Mouse (Mus musculus) erythroid progenitor cell, adult 5-6 weeks (primary cell): Measurements from ENCODE around the gene Lasp1. TPM values are rescaled to one million over a fixed set of nuclear protein-coding genes. Genes with fewer than 3 reads are reported as not detected.
"Not testable (repeated sequence)": the region's sequence is repeated elsewhere in the genome, so short reads cannot be mapped to it uniquely, and the experiment has no call there.

Experiments
- ATAC-seq: replicated peaks from 2 replicates; pipeline ENCODE4 v1.8.0; 2016; ENCODE audit warnings: moderate number of reproducible peaks, mild to moderate bottlenecking, moderate TSS enrichment, inconsistent platforms; ENCODE audit not compliant: poor library complexity, low FRiP score, severe bottlenecking
- total RNA-seq, 2 experiments: library from RNA; stranded (forward) in 1 of 2; stranded (reverse) in 1 of 2; fragments of 150-400 nt in 1 of 2; fragments of 186-747, 209-891 nt in 1 of 2; gene quantifications; 2 replicates each; pipeline versions ENCODE4 v1.2.3 to v1.2.4; 2015 to 2017; ENCODE audit warnings: low replicate concordance in 2 of 2

The Lasp1 gene
- total RNA-seq, 2 experiments from 2014 or later: 14.8 to 28.9 TPM

GRCm38 (mm10) chr11:97790778-97791438 is 7.9 kb upstream of the Lasp1 start:
- not testable (repeated sequence) for ATAC-seq

DNA sequence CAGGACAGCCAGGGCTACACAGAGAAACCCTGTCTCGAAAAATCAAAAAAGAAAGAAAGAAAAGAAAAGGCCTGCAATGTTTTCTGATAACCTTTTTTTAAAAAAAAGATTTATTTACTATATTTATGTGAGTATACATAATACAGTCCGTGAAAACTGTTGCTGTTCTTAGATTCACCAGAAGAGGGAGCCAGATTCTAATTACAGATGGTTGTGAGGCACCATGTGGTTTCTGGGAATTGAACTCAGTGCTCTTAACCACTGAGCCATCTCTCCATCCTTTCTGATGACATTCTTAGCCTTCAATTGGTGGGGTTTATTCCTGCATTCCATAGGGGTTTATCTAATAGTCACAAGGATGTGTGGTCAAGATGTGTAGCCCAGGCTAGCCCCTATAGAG is 5.6 kb upstream of the Lasp1 start:
- no peak for ATAC-seq

GRCm38 (mm10) chr11:97796910-97797309 is 1.9 kb upstream of the Lasp1 start:
- ATAC-seq: no peak

GRCm38 (mm10) chr11:97797369-97798082 is 1.3 kb upstream of the Lasp1 start:
- ATAC-seq: no peak

GRCm38 (mm10) chr11:97798083-97798435 is 741 bp upstream of the Lasp1 start:
- no peak for ATAC-seq

DNA sequence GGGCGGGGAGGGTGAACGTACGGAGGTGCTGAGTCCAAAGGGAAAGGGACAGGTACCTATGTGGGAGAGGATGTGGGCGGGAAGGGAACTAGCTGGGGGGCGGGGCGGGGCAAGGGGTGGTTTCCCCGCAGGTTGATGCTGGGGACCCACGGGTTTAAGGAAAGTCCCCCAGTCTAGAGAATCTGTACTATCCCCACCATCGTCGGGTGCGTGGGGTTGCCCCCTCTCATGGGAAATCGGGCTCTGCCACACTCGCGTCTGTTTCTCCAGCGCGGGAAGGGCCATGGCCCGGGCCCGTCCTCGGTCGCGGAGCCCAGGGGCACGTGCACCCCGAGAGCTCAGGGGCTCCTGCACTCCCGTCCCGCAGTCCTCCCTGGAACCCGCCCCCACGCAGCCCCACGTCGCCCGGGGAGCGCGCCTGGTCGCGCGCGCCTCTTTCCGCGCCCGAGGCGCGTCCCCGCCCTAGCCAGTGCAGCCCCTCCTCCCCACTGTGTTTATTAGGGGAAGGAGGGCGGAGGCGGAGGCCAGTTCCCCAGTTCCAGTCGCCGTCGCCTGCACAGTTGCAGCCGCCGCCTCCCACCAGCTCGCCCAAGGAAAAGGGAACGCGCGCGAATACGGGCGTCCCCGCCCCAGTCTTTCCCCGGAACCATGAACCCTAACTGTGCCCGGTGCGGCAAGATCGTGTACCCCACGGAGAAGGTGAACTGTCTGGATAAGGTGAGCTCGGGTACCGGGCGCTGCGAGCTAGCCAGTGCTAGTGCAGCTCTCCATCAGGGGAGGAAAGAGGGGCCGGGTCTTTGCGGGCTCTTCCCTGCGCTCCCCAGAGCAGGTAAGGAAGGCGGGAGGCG is 570 bp downstream of the Lasp1 start:
- peak; percentile 70 for ATAC-seq

DNA sequence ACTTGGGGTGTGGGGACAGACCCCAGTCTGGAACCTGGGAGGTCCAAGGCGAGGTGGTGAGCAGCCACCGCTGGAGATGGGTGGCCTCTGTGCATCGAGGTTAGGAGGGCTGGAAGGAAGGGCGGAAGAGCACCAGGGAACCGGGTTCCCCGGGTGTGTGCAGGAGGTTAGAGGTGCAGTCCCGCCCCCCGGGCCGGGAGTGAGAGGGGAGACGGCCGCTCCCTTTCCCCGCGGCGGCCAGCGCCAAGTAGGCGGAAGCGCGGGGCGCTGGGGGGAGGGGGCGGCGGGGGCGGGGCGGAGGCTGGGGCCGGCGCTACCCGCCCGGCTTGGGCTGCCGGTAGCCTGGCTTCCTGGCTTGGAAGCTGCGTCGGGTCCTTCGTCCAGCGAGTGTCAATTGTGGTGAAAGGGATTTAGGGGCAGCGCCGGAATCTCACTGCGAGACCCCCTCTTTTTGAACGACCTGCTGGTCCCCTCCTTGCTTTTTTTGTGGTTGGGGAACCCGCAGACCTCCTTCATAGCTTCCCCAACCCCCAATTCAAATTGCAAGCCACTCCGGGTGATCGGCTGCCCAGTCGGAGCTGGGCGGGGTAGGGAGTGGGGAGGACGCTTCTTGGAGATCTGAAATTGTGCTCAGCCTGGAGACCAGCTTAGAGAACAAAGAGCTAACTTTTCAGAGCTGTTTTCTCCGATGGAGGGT is 1.3 kb downstream of the Lasp1 start:
- peak; percentile 55 for ATAC-seq

DNA sequence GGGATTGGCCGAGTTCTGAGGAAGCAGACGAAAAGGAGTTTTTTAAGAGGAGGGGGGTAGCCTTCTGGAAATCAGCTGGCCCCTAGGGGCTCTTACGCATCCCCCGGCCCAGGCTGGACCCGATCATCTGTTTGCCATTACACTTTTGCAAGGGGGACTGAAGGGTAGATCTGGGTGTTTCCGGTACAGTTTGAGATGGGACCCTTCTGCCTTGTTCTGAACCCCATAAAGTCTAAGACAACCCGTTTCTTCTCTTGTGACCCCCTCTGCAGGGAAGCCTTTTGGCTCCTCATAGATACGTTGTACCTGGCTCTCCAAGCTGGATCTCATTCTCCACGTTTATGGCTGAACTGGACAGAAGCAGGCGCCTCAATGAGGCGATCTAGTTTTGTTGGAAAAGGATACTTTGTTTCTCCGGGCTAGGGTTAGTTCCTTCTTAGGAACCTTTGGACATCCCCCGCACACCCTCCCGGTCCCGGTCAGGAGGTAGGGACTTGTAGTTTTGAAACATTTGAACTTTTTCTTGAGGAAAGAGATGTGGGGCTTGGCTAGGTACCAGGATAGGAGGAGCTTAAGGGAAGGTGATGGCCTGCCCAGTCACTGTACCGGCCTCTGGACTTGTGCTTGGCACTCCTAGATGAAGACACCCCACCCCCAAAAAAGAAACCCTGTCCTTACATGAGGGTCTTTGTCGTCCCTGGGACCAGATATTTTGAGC is 2.0 kb downstream of the Lasp1 start:
- no peak for ATAC-seq

GRCm38 (mm10) chr11:97801409-97802193 is 2.8 kb downstream of the Lasp1 start:
- no peak for ATAC-seq

DNA sequence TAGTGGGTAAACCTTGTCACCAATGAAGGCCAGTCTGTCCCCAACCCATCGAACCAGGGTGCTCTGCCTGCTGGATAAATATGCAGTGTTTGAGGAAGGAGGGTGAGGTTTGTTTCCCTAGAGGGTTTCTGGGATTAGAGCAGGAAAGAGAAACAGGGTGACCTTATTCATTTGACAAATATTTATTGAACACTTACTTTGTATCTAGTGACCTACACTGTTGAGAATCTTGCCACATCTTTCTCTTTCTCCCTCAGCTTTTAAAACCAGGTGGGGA is 3.3 kb downstream of the Lasp1 start:
- ATAC-seq: no peak

DNA sequence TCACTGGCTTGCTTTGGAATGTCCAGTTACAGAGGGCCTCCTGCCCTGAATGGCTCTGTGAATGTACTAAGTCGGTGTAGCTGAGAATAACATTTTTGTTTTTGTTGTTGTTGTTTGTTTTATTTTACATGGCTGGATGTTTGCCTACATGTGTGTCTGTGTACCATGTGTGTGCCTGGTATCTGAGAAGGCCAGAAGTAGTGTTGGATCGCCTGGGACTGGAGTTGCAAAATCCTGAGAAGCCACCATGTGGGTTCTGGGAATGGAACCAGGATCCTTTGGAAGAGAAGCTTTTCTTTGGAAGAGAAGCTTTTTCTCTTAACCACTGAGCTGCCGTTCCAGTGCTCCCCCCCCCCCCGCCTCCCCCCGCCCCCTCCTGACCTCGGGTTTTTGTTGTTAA is 3.7 kb downstream of the Lasp1 start:
- no peak for ATAC-seq

GRCm38 (mm10) chr11:97803847-97804246 is 5.0 kb downstream of the Lasp1 start:
- ATAC-seq: no peak

DNA sequence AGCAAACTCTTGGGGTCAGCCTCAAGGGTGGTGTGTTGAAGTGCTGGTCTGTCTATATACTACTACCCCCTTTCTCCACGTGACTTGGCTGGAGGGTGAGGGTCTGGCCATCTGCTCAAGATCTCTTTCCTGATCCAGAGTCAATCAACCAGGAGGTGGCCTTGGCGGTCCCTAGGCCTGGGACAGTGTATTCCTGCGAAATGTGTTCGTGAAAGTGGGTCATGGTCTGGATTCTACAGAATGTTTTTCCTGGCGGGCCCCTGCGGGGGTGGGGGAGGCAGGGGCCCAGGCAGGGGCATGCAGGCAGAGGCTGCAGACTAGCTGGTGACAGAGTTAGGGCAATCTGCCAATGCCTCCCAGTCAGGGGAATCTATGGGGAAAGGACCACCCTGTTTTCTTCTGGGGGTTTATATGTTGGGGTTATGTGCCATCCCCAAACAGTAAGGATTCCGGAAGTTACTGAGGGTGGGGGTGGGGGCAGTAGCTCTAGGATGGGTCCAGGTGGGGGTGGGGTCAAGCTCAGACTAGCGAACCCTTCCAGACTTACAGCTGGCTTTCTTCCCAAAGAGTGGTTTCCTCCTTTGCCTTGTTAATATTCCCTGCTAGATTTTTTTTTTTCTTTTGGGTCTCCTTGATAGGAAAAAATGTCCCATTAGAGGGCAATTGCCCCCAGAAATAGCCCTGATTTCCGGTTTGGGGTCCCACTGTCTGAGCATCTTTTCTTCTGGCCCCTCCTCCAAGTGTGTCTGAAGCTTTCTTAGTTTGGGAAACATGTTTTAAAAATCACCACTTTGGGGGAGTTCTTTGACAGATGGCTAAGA is 6.3 kb downstream of the Lasp1 start:
- ATAC-seq: no peak

GRCm38 (mm10) chr11:97805662-97806612 is 7.1 kb downstream of the Lasp1 start:
- ATAC-seq: no peak

- no peak for ATAC-seq
Observed at GRCm38 (mm10) chr11:97806613-97806964, 7.8 kb downstream of the Lasp1 start.

DNA sequence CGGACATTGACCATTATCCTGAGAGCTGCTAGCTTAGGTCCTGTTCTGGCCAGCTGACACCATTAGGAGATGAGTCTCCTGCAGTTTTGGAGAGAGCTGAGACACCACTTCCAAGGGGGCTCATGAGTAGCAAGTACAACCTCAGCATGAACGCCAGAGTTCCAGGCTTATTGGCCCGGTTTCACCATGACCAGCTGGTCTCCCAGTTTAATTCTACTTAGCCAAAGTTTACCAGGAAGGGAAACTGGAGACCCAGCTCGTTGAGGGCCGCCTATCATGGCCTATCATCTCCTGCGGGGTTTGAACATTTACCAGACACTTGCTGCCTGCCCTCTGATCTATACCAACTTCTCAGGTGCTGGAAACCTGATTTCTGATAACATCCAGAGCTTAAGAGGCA is 8.8 kb downstream of the Lasp1 start:
- no peak for ATAC-seq

- ATAC-seq: no peak
Observed at GRCm38 (mm10) chr11:97808093-97808492, 9.3 kb downstream of the Lasp1 start.
